8 mouse cellular contexts compared by ENCODE assay signal in the genomic region with DNA sequence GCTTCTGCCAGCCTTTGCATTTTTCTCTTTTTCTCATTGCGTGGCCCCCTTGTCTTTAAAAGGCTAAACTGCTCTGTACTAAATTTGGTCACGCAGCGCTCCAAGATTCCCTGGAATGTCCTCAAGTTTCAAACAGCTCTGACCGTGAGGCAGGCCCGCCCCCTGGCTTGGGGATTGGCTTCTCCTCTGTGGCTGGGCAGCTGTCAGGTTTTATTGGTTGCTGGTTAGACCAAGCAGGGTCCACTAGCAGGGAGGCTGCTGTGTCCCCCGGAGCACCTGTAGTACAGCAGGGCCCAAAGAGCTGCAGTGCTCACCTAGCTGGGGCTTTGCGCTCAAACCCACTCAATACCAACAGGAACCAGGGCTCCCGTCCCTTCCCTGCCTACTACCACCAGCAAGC. TPM values are rescaled to one million over a fixed set of nuclear protein-coding genes. Genes with fewer than 3 reads are reported as not detected.
A peak's percentile ranks its signal among the peaks of the same experiment; 100 is the strongest.
DNase-seq lines count a peak whose midpoint lies in the region; ATAC-seq lines count a peak whose summit lies in the region.

A gene (plus strand): TSS at position 237 of the 400 bp plus-strand sequence.

- DNase-seq in urinary bladder, postnatal 14 days (ENCODE audit: low spot score): peak; percentile 60
- no peak for DNase-seq in urinary bladder, postnatal 10 days (ENCODE audit: low spot score)
- DNase-seq in gastrocnemius, postnatal 10 days: peak; percentile 56
- DNase-seq in kidney, adult 8-10 months: peak; percentile 63
- DNase-seq in lung, postnatal 36 days: peak; percentile 74
- DNase-seq in cerebellum, adult 8-10 months: no peak
- no peak for DNase-seq in thymus, adult 18-20 months

- ATAC-seq in megakaryocyte progenitor cell, adult 5-6 weeks (replicated peaks; ENCODE audit: poor library complexity): no peak

RNA-seq across cellular contexts. Expression of the gene that starts here (rescaled TPM):
- total RNA-seq in gastrocnemius, postnatal 10 days (2021): 1 to 10 TPM; 2.5 to 3.7 TPM
- not detected in 2 replicates for total RNA-seq in megakaryocyte progenitor cell, adult 5-6 weeks (2015)
- not detected in 2 replicates for total RNA-seq in megakaryocyte progenitor cell, adult 5-6 weeks (2017)

Comparison
In these comparisons a context has a peak if more than half of its experiments do, and no peak if none do; other contexts are left out.
1. DNase-seq: peak in urinary bladder, postnatal 14 days (single experiment), gastrocnemius, postnatal 10 days (single experiment), kidney, adult 8-10 months (2 of 2) and lung, postnatal 36 days (single experiment); none in urinary bladder, postnatal 10 days (single experiment), cerebellum, adult 8-10 months (single experiment) and thymus, adult 18-20 months (0 of 2).